Mouse (Mus musculus) midbrain, embryonic 13.5 days (tissue): ENCODE data around the gene Prune2. TPM values are rescaled to one million over a fixed set of nuclear protein-coding genes. Genes with fewer than 3 reads are reported as not detected.

Source experiments
- polyA plus RNA-seq: library from polyadenylated mRNA; unstranded; fragments of >200 nt; fragmentation: Nextera tagmentation; extraction: Ambion mirVana; gene quantifications from 2 replicates; pipeline ENCODE4 v1.2.1, GENCODE M21; 2015

Prune2 gene
- polyA plus RNA-seq, 1 experiment from 2014 or later = 3.3 TPM

Other genes starting within 250 kb of the Prune2 start
- gene Vps13a, start 175.2 kb upstream of the Prune2 start, polyA plus RNA-seq = 8.9 and 9.2 TPM in 2 replicates
- gene Foxb2, start 82.3 kb upstream of the Prune2 start, polyA plus RNA-seq = 0.31 and 0.84 TPM in 2 replicates